Mouse (Mus musculus) liver, embryonic 14.5 days (tissue): ENCODE results near the gene Lrp2.

Experiments
- CTCF ChIP-seq: IDR thresholded peaks from 2 replicates; pipeline ENCODE4 v1.5.1; 2016; ENCODE audit warnings: antibody characterized with exemption, low read depth, control low read depth
- EP300 ChIP-seq: IDR thresholded peaks from 2 replicates; pipeline ENCODE4 v1.6.1; 2016; ENCODE audit warnings: antibody characterized with exemption, low read depth

DNA sequence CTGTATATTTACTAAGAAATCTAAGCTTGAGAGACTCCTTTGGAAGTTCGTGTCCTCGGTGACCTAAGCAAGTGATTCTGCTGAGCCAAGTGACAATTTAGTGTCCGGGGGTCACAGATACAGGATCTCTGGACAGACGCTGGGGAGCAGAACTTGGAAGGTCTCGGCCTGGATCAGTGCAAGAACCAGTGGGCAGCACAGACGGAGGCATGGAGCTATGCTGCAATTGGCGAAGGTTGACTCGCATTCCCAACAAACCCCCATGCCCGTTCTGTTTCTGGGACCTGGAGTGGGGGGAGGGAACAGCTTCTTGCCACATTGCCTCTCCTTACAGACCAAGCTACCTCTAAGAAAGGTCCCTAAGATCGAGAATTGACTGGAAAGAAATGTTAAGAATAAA is 158.7 kb downstream of the Lrp2 start:
- TF ChIP-seq CTCF (no peak), EP300 (no peak)
